Comparison of ENCODE assay signal across 17 mouse cellular contexts in the genomic region with DNA sequence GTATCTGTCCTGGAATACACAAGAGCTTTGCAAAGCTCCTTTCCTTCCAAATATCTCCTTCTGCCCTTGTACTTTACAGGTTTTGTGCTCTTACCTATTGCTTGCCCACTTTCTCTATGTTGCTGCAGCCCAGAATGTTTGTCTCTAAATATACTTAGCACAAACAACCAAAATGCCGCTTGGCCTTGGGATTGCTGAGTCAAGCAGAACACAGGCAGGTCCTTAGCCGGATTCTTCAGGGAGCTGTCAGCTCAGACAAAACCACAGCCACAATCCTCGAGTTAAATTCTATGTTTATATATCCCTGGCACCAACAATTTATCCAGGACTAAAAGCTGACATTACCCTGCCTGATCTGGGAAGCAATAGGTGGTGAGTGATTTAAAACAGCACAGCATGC. TPM values are rescaled to one million over a fixed set of nuclear protein-coding genes. Genes with fewer than 3 reads are reported as not detected.
DNase-seq lines count a peak whose midpoint lies in the region; ATAC-seq and TF ChIP-seq lines count a peak whose summit lies in the region.
"Had no signal": no experiment of that assay in that cellular context is flagged by ENCODE, and none has a peak within 500 bp of the region (broad histone marks: within the 10 kb centered on the region; RNA-seq: fewer than 3 reads in every experiment).

No protein-coding gene starts in this region.

- TF ChIP-seq CTCF in kidney, adult 2 months (conservative IDR thresholded peaks at IDR 0.05; ENCODE audit: insufficient read depth, insufficient read length, low read depth, low read length), result no peak

- H3K9me3 ChIP-seq in heart, embryonic 13.5 days, result no peaks in the 10 kb centered on the region
- no peaks in the 10 kb centered on the region for H3K9me3 ChIP-seq in heart, embryonic 10.5 days
- H3K9me3 ChIP-seq: embryonic facial prominence, embryonic 15.5 days; forebrain, embryonic 15.5 days; hindbrain, embryonic 15.5 days had no signal

- no peak for ATAC-seq in heart, embryonic 13.5 days (ENCODE audit: extremely low read depth, insufficient number of reproducible peaks, low FRiP score, low TSS enrichment)
- no peak for ATAC-seq in erythroblast, adult 5-6 weeks (replicated peaks; ENCODE audit: low FRiP score, poor library complexity, severe bottlenecking)
- ATAC-seq: forebrain, embryonic 15.5 days; intestine, embryonic 16.5 days had no signal

- no peak for TF ChIP-seq POLR2A in kidney, adult 2 months (IDR thresholded peaks at IDR 0.05; ENCODE audit: low read depth, low read length)

- H3K27me3 ChIP-seq in heart, embryonic 13.5 days (replicated peaks), result no peaks in the 10 kb centered on the region
- H3K27me3 ChIP-seq in heart, embryonic 10.5 days (ENCODE audit: insufficient read depth, poor library complexity, severe bottlenecking), result no peaks in the 10 kb centered on the region
- H3K27me3 ChIP-seq in kidney, adult 2 months (replicated peaks; ENCODE audit: control insufficient read depth, insufficient read depth, low read length), result no peaks in the 10 kb centered on the region
- H3K27me3 ChIP-seq: embryonic facial prominence, embryonic 15.5 days; forebrain, embryonic 15.5 days; hindbrain, embryonic 15.5 days had no signal

- H3K4me2 ChIP-seq in heart, embryonic 13.5 days, result no peak overlapping the region
- H3K4me2 ChIP-seq: embryonic facial prominence, embryonic 15.5 days; forebrain, embryonic 15.5 days; heart, embryonic 11.5 days; hindbrain, embryonic 15.5 days had no signal

- peaks cover 6% of the 10 kb centered on the region; the same call in 1 of the 2 replicates for H3K4me1 ChIP-seq in heart, embryonic 13.5 days
- no peaks in the 10 kb centered on the region for H3K4me1 ChIP-seq in heart, embryonic 10.5 days
- no peaks in the 10 kb centered on the region for H3K4me1 ChIP-seq in kidney, adult 2 months (ENCODE audit: control insufficient read depth, insufficient read depth, low read length)
- H3K4me1 ChIP-seq: embryonic facial prominence, embryonic 15.5 days; forebrain, embryonic 15.5 days; hindbrain, embryonic 15.5 days had no signal

- no peak for DNase-seq in heart, embryonic 10.5 days (ENCODE audit: low spot score)
- DNase-seq in adrenal gland, adult 8-10 months, result peak; percentile 23
- peak; percentile 19 for DNase-seq in adrenal gland, postnatal 25 days
- no peak for DNase-seq in kidney, adult 2 months
- DNase-seq: cerebellum, adult 2 months; cerebellum, postnatal 10 days; gastrocnemius, postnatal 25 days; heart, adult 18-20 months; heart, postnatal 36 days; kidney, adult 8-10 months had no signal

- WGBS in heart, embryonic 13.5 days, result 65% methylated on average over 3 of the region's 3 CpGs
- WGBS in heart, embryonic 10.5 days, result 74% methylated on average over 3 of the region's 3 CpGs
- WGBS in kidney, adult 2 months, result 68% methylated on average over 3 of the region's 3 CpGs

- no peak overlapping the region for H3K4me3 ChIP-seq in heart, embryonic 13.5 days
- H3K4me3 ChIP-seq in heart, embryonic 10.5 days, result no peak overlapping the region
- H3K4me3 ChIP-seq in kidney, adult 2 months (ENCODE audit: insufficient read depth, low read depth, low read length), result no peak overlapping the region
- H3K4me3 ChIP-seq: embryonic facial prominence, embryonic 15.5 days; forebrain, embryonic 15.5 days; hindbrain, embryonic 15.5 days had no signal

- H3K36me3 ChIP-seq in heart, embryonic 13.5 days, result peaks cover 80% of the 10 kb centered on the region
- peaks cover 69% of the 10 kb centered on the region for H3K36me3 ChIP-seq in heart, embryonic 10.5 days
- peaks cover 18% of the 10 kb centered on the region for H3K36me3 ChIP-seq in kidney, adult 2 months (ENCODE audit: control insufficient read depth, insufficient read depth, low read length)

- no peak overlapping the region for H3K9ac ChIP-seq in heart, embryonic 13.5 days
- H3K9ac ChIP-seq: embryonic facial prominence, embryonic 15.5 days; forebrain, embryonic 15.5 days; hindbrain, embryonic 15.5 days had no signal

- 0 out of 2 replicates have a peak overlapping the region, but pooled peaks have one; percentile 12 for H3K27ac ChIP-seq in heart, embryonic 13.5 days (replicated peaks)
- H3K27ac ChIP-seq in heart, embryonic 10.5 days, result no peak overlapping the region
- H3K27ac ChIP-seq in kidney, adult 2 months (ENCODE audit: insufficient read depth, low read depth, low read length), result no peak overlapping the region
- H3K27ac ChIP-seq: embryonic facial prominence, embryonic 15.5 days; forebrain, embryonic 15.5 days; hindbrain, embryonic 15.5 days had no signal

RNA-seq across cellular contexts. Expression of a gene that starts 14.3 kb away (rescaled TPM):
- polyA plus RNA-seq in heart, embryonic 13.5 days (2015; fragmentation: Nextera tagmentation; extraction: Ambion mirVana), result 8.7 and 9.1 TPM in 2 replicates
- polyA plus RNA-seq in heart, embryonic 10.5 days (2016; fragmentation: Nextera tagmentation; extraction: Ambion mirVana), result 7.0 and 8.8 TPM in 2 replicates
- 10 to 100 TPM; 41.0 to 49.5 (median 44.7) TPM for total RNA-seq in adrenal gland, adult 8-10 months (2022)
- total RNA-seq in adrenal gland, postnatal 25 days (2021), result 26.0 and 42.9 TPM in 2 replicates
- polyA plus RNA-seq in kidney, adult 2 months (2012; rRNA removed), result 26.9 and 28.3 TPM in 2 replicates
- 3.8 and 5.2 TPM in 2 replicates for total RNA-seq in erythroblast, adult 5-6 weeks (2015; ENCODE audit: low replicate concordance)
- 5.2 and 22.6 TPM in 2 replicates for total RNA-seq in erythroblast, adult 5-6 weeks (2017; ENCODE audit: low replicate concordance)

RNA-seq across cellular contexts. Expression of a gene that starts 14.5 kb away (rescaled TPM):
- polyA plus RNA-seq in heart, embryonic 13.5 days (2015; fragmentation: Nextera tagmentation; extraction: Ambion mirVana), result 4.6 and 5.5 TPM in 2 replicates
- polyA plus RNA-seq in heart, embryonic 10.5 days (2016; fragmentation: Nextera tagmentation; extraction: Ambion mirVana), result 4.4 and 4.5 TPM in 2 replicates
- total RNA-seq in adrenal gland, adult 8-10 months (2022), result 10 to 100 TPM; 48.4 to 61.4 (median 53.4) TPM
- total RNA-seq in adrenal gland, postnatal 25 days (2021), result 43.3 and 49.9 TPM in 2 replicates
- 9.2 and 10.3 TPM in 2 replicates for polyA plus RNA-seq in kidney, adult 2 months (2012; rRNA removed)
- 7.1 and 16.3 TPM in 2 replicates for total RNA-seq in erythroblast, adult 5-6 weeks (2015; ENCODE audit: low replicate concordance)
- 19.2 and 19.7 TPM in 2 replicates for total RNA-seq in erythroblast, adult 5-6 weeks (2017; ENCODE audit: low replicate concordance)

RNA-seq across cellular contexts. Expression of a gene that starts 36.4 kb away (rescaled TPM):
- polyA plus RNA-seq in heart, embryonic 13.5 days (2015; fragmentation: Nextera tagmentation; extraction: Ambion mirVana), result 15.4 and 16.0 TPM in 2 replicates
- polyA plus RNA-seq in heart, embryonic 10.5 days (2016; fragmentation: Nextera tagmentation; extraction: Ambion mirVana), result 17.4 and 19.2 TPM in 2 replicates
- total RNA-seq in adrenal gland, adult 8-10 months (2022), result 10 to 100 TPM; 56.3 to 75.8 (median 70.1) TPM
- 55.9 and 64.3 TPM in 2 replicates for total RNA-seq in adrenal gland, postnatal 25 days (2021)
- polyA plus RNA-seq in kidney, adult 2 months (2012; rRNA removed), result 16.8 and 22.7 TPM in 2 replicates
- 8.8 and 13.2 TPM in 2 replicates for total RNA-seq in erythroblast, adult 5-6 weeks (2015; ENCODE audit: low replicate concordance)
- 8.8 and 10.6 TPM in 2 replicates for total RNA-seq in erythroblast, adult 5-6 weeks (2017; ENCODE audit: low replicate concordance)

Comparison
In these comparisons a context has a peak if more than half of its experiments do, and no peak if none do; other contexts are left out.
1. DNase-seq: peak in adrenal gland, adult 8-10 months (single experiment) and adrenal gland, postnatal 25 days (single experiment); none in heart, embryonic 10.5 days (single experiment) and kidney, adult 2 months (single experiment).